Mouse (Mus musculus) liver, embryonic 14.5 days (tissue): Measurements from ENCODE around the gene Gm45062.

Experiments
- CTCF ChIP-seq: IDR thresholded peaks from 2 replicates; pipeline ENCODE4 v1.5.1; 2016; ENCODE audit warnings: antibody characterized with exemption, low read depth, control low read depth
- EP300 ChIP-seq: IDR thresholded peaks from 2 replicates; pipeline ENCODE4 v1.6.1; 2016; ENCODE audit warnings: antibody characterized with exemption, low read depth

DNA sequence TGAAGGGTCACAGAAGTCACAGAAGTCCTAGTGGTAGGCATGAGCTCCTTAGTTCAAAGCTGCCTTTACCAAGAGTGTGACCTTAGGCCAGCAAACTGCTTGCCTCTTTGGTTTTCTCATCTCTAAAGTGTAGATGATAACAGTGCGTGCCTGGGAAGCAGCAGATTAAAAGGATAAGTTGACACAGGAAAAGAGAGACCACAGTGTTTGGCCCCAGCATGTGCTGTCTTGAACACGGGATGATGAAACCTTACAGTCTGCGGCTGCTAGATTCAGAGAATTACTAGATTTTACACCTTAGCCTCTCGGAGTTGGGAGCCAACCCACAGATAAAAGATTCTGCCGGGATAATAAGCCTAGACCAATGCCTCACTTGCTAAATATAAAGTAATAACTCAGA, 381.6 kb downstream of the Gm45062 start:
- TF ChIP-seq CTCF (no peak), EP300 (no peak)
